Mouse (Mus musculus) heart, adult 9 months (tissue): Measurements from ENCODE around the gene Tm7sf2.

Experiments used
- DNase-seq, 2 experiments: peaks; one replicate each; pipeline ENCODE4 v3.0.0; 2022; ENCODE audit warnings: low spot score in 2 of 2

The Tm7sf2 gene

DNA sequence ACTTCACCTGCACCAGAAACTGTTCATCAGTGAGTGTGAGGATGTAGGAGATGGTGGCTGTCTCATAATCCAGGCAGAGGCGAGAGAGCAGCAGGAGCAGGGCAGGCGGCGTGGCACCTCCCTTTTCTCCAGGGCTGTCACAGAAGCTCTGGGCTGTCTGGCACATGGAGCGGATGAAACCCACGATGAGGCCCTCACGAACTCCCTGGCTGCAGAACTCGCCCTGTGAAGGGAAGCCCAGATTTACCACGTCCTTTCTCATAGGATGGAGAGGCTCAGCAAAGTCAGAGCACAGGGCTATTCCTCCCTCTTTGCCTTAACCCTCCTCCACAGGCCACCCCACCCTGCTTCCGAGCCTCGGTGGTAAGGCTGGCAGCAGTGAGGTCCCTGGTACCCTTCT, 1.7 kb upstream of the Tm7sf2 start:
- DNase-seq = no peak

DNA sequence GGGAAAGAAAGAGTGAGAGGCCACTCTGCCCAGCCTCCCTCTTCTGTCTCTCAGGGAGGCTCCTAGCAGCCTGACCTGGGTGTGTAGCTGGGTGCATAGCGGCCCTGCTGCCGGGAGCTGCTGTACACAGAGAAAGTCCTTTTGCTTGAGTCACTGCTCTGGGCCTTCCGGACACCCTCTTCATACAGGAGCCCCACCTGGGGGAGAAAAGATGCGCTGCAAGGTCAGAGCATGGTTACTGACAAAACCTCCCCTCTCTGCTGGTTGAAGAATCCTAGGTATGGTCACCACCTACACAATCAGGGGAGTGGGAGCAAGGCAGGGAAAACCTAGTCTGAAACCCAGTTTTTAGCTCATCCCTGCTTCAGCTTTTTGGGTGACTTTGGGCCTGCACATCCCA, 778 bp upstream of the Tm7sf2 start:
- DNase-seq = no peak

DNA sequence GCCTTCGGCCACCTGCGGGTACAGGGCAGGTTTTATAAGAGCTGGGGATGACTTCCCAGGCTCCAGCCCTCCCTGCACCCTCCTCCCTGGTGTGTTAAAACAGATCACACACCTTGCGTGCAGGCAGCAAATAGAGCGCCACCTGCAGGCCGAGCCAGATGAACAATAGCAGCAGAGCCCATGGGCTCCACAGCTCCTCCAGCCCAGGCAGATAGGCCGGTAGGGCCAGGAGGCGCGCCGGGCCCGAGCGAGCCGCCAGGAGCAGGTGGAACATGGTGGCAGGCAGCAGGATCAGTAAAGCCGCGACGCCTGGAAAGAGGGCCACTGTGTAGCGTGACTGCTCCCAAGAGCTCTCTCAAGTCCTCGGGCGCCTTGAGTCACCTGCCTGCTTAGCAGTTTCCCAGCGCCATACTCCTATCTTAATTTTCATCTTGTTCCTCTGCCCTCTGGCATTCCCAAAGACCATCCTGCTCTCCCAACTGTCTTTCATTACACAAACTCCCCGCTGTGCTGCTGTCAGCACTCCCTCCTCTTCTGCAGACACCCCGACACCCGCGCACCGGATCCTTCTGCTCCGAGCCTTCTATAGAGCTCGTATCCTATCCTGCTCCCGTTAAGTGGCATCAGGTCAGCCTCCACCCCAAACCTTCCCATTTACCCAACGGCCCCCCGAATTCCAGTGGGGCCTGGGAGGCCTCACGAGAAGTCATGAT, 1.0 kb downstream of the Tm7sf2 start:
- peak; percentile 57 to 62 for DNase-seq

DNA sequence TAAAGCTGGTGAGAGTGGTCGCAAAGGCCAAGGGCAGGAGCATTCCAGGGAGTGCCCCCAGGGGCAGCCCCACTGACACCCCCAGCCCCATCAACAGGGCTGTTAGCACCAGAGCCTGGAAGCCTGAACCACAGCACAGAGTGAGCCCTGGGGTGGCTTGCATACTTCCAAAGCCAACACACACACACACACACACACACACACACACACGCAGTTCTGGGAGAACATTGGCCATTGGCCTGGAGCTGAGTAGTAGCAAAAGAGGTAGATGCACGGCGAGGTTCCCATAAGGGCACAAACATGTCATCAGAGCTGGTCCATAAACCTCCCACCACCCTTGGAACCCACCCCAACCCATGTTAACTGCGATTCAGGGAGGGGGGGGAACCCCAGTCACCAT, 1.6 kb downstream of the Tm7sf2 start:
- DNase-seq = no peak

DNA sequence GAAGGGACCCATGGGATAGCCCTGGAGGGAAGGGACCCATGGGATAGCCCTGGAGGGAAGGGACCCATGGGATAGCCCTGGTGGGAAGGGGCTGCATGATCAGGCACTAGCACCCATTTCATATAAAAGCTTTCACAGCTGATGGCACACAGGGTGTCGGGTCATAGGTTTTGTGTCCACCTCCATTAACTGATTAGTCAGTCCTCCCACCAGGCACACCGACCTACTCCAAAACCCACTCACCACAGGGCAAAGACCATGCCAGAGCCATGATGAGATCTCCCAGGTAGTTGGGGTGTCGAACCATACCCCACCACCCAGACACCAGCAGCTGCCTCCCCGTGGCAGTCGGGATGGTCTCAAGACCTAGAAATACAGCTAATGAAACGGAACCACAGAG, 5.1 kb downstream of the Tm7sf2 start:
- no peak for DNase-seq

DNA sequence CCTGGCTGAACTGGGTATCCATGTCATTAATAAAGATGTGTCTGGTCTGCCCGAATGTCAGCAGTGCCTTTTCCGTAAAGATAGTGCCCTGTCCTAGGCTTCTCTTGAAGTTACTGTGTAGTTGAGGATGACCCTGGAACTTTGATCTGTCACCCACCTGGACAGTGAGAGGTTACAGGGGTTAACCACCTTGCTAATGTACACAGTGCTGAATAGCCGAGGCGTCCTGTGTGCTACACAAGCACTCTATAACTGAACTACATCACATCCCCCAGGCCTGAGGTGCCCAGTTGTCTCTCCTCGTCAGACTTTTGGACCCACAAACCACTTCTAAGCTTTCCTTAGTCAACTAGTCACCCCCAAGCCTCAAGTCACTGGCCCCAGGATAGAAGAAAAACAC, 5.8 kb downstream of the Tm7sf2 start:
- DNase-seq = no peak

DNA sequence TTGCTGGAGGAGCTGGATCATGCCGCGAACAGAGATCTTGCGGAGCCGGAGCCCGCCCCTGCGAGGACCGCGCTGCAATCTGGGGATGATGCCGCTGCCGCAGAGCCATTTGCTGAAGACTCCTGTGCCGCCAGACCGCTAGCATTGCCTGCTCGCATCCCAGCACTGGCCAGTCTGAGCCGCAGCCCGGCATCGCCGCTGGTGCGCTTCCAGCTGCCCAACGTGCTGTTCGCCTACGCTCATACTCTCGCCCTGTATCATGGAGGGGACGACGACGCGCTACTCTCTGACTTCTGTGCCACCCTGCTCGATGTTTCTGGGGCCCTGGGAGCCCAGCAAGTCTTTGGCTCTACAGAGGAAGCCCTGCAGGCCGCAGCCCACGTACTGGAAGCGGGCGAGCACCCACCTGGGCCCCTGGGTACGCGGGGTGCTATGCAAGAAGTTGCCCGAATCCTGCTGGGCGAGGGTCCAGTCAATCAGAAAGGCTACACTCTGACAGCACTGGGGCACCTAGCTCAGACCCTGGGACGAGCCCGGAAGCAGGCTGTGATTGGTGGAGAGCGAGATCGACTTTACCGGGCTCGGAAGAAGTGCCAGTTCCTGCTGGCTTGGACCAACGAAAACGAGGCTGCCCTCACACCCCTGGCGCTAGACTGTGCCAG, 6.4 kb downstream of the Tm7sf2 start:
- no peak for DNase-seq

DNA sequence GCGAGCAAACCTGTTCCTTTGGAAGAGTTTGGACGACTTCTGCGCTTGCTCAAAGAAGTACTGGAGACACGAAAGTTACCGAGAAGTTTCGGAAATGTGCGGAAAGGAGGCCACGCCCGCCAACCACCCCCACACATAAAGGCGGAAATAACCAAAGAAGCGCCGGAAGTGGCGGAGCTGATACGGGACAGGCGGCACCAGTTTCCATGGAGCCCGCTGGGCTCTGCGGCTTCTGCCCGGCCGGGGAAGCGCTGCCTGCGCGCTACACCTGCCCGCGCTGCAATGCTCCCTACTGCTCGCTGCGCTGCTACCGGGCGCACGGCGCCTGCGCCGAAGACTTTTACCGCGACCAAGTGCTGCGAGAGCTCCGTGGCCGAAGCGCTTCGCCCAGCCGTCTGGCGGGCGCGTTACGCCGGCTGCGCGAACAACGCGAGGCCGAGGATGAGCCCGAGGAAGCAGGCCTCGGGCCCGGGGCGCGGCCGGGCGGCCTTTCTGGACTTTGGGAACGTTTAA, 7.1 kb downstream of the Tm7sf2 start, which contains the start of gene Znhit2:
TSS of gene Znhit2 (plus strand) at position 172 of the 513 bp plus-strand sequence.
- peak; percentile 94 to 97 for DNase-seq

DNA sequence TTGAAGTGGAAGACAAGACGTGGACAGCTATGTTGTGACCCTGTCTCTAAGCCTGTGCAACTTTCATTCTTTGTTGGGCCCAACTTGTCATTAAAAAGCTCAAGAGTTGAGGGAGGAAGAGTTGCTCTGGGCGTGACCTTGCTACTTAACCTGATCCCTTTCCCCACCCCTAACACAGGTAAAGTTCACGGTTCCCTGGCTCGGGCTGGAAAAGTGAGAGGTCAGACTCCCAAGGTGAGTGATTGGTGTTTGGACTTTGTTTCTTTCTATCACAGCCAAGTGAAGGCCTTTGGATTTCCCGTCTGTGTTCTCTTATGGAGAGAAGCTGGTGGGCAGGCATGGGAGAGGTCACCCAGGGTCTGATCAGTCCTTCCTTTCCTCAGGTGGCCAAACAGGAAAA, 9.2 kb downstream of the Tm7sf2 start:
- no peak for DNase-seq

DNA sequence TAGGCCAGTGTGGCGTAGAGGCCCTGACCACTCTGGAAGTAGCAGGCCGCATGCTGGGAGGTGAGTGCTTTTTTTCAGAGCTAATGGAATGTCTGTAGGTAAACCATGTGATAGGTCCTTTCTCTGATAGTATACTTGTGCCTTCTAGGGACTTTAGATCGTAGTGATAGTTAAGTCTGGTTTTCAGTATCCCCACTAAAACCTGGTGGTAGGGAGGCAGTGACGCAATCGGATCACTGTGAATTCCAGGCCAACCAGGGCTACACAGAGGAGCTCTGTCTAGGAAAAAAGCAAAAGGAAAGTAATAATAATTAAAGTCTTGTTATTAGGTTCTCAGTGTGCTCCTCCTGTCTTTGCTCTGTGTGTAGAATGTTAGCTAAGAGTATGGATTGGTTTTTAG, 9.7 kb downstream of the Tm7sf2 start:
- no peak for DNase-seq

DNA sequence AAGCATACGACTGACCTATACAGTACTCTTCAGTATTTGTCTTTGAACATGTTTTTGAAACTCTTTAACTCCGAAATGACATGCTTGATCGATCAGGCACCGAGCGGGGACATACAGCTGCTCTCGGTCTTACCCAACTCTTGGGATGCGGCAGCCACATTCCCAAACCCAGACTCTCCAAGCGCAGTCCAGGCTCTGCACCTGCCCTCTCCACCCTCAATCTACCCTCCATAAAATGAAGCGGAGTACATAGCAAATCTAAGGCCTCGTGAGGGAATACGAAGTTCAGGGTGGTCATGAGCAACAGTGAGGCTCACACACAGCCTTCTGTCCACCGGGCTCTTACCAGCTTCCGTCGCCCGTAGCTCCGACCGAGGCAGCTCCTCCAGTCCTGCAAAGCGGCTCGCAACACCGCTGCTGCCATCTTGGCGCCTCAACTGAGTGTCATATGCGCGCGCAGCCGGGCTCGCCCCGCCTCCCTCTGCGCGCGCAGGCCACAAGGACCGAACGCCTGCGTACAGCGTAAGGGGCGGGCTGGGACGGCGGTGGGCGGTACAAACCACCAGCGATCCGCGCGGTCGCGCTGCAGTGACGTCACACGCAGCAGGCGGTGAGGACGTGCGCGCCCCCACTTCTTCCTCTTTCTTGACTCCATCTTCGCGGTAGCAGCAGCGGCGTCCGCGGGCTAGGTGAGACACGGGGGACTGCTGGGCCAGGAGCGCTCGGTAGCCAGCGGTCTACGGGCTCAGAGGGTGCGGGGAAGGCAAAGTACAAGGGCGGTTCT, 10.7 kb downstream of the Tm7sf2 start, which contains the start of the genes Mrpl49 and Fau:
TSS of gene Mrpl49 (minus strand) at position 473 of the 784 bp plus-strand sequence.
TSS of gene Fau (plus strand) at position 532 of the 784 bp plus-strand sequence.
- peak; percentile 99 for DNase-seq

DNA sequence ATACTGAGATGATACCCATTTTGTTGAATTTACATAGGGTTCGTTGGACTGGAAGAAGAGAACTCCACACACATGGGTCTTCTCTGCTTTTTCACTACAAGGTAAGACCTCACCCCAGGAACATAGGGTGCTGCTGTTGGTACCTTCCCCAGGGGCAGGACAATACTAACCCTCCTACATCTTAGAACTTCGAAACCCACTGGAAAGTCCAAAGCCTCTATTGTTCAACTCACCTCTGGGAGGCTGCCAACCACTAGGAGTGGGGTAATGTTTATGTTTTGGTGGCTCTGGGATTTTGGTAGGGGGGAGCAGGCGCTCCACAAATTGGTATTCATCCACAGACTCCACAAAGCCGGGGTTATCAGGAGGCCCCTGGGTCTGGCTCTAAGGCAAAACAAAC, 11.5 kb downstream of the Tm7sf2 start:
- DNase-seq = no peak

DNA sequence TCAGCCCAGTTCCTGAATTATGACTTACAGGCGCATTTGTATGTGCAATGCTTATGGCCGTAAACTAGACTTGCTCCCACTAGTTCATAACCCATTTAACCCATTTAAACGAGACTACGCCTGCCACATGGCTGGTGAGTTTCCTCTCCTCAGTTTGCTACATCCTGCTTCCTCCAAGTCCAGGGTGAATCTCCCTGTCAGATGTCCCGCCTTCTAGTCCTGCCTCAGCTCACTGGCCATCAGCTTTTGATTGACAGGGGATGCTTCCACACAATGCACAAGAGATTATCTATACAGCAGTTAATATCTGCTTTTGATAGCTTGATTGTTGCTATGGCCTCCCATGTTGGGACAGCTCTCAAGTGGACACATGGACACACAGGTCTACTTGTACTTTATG, 13.9 kb downstream of the Tm7sf2 start:
- no peak for DNase-seq

DNA sequence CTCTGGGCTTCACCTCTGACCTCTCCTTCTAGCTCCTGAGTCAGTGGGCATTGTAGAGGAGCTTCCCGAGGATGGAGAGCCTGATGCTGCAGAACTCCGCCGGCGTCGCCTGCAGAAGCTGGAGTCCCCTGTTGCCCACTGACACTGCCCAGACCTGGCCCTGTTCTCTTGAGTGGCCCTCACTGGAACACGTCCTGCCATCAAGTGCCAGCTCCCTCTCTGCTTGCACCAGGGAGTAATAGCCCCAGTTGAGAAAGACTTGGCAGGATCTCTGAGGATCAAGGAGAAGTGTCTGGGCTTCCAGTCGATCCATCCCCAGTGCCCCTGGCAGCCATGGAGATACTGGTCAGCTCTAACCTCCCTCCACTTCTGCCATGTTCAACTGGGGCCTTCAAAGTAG, 15.7 kb downstream of the Tm7sf2 start:
- DNase-seq = no peak

DNA sequence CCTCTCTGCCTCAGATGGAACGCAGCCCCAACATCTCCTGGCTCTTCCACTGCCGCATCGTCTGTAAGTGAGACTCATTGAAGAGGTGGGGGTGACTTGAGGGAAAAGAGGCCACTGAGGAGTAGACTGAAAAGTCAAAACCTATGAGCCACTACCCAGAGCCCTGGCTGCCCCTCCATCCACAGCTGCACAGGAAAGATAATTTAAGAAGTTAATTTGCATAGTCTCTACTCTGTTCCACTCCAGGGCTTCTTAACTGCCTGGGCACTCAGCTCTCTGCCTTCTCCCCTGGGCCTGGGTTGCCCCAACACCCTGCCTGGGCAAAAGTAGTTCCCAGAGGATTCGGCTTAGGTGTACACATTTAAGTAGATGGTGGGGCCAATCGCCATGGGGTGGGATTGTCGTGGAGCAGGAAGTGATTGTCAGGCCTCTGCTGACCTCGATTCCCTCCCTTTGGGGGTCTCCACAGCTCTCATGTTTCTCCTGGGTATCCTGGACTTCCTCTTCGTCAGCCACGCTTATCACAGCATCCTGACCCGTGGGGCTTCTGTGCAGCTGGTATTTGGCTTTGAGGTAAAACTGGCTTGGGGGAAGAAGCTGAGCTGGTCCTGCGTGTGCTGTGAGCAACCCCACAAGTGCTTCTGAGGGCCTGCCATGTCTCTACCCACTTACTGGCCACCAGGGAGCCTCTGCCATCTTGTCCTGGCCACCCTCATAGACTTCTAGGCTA, 19.3 kb downstream of the Tm7sf2 start:
- peak in 1 of 2 experiments; percentile 19 for DNase-seq

DNA sequence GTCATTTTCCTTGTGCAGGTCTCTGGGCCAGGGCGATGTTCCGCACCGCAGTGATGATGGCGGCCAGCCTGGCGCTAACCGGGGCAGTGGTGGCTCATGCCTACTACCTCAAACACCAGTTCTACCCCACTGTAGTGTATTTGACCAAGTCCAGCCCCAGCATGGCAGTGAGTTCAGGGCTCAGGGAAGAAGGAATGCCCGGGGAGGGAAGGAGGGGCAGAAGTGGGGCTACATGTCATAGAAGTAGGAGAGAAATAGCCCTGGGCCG, 20.3 kb downstream of the Tm7sf2 start:
- DNase-seq = no peak

DNA sequence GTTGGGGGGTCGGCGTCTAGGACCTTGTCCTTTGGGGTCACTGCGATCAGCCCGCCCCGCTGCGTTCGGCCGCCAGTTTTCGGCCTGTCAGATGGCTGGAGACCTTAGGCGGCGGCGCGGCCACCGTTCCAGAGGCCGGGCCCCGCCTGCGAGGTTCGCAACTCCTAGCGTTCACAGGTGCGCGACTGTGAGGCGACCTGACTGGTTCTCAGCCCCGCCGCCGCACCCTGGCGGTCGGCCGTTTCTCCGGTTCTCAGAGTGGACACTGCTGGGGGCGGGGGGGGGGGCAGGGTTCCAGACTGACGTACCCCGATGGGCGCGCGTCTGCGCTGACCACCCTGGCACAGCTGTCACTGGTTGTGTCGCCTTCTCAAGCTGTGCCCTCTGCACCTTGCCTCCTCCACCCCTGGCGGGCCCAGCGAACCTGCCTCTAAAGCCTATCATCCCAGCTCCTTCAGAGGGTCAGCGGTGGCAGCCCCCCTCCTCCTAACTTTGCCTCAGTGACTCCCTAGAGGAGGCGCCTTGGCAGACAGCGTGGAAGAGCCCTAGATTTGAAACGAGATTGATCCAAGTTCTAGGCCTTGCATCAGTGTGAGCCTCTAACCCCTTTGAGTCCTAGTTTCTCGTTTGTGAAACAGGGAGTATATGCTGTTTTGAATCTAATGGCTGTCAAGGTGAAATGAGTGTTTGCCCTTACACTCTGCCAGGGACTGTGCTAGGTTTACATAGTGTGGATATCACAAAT, 20.8 kb downstream of the Tm7sf2 start:
- peak in 1 of 2 experiments; percentile 30 for DNase-seq

DNA sequence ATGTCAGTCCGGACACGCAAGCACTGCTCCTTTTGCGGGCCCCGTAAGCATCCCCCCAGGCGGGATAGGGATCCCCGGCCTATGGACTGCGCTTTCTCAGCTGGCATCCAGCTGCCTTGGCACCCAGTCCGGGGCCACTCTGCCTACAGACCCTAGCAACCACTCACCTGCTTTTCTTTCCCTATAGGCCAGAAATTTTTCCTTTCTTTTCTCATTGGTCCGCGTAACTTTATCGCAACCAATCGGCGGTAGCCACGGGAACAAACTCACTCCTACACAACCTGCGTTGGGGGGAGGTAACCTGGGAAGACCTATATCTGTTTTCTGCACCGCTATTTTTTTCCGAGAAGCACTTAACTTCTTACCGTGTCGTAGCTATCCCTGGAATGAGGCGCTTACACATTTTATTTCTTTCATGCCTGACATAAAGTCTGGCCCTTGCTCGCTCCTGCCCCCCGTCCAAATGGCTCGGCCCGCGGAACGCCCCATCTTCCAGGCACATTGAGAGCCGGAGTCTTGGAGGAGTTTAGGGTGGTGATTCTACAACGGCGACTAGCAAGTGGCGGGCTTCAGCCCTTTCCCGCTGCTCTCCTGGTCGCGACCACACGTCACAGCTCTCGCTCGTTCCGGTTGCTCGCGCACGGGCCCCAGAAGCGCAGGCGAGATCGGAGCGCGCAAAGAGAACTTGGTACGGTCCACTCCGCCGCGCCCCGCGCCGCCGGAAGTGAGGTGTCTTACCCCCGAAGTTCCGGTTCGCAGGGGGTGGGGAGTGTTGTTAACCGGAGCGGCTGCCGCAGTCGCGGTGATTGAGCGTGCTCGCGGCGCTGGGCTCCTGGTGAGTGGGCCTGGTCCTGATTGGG, 21.6 kb downstream of the Tm7sf2 start, which contains the start of gene Syvn1:
TSS of gene Syvn1 (plus strand) at position 283 of the 860 bp plus-strand sequence.
- DNase-seq = peak; percentile 95 to 98

DNA sequence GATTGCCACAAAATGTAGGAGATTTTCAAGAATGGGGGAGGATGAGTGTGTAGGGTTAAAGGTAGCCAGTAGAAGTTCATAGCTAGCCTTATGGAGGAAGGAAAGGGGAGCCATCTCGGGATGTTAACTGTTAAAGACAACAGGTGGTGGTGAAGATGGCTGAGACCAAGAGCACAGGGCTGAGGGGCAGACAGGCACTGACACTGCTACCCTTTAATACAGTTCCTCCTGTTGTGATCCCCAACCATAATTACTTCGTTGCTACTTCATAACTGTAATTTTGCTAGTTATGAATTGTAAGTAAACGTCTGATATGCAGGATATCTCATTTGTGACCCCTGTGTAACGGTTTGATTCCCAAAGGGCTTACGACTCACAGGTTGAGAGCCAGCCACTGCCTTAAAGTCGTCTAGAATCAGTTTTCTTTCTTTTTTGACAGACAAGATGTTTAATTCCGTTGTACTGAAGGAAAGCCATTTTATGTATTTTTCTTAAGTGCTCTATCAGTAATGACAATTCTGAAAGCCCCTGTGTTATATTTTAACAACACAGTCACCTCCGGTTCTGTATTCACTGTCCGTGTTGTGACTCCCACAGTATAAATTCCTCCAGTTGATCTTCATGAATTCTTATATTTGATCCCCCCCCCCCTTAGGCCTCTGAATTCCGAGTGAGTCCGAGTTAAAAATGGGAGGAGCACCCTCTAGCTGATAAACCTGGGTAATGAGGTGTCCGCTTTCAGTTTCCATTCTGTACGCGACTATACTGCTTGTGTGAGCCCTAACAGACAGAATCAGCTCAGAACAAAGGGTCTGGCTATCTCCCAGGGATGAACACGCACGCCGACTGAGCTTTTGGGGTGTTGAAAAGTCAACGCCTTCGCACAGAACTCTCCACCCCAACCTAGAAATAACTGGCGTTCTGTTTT, 22.5 kb downstream of the Tm7sf2 start:
- DNase-seq = no peak
